Mouse (Mus musculus) testis, postnatal 14 days (tissue): ENCODE measurements around the gene AF366264.
"Not testable (repeated sequence)": the region's sequence is repeated elsewhere in the genome, so short reads cannot be mapped to it uniquely, and the experiment has no call there.

Source experiments
- DNase-seq: peaks from one replicate; pipeline ENCODE4 v3.0.0; 2021; ENCODE audit warnings: low spot score

Gene AF366264

GRCm38 (mm10) chr8:13838289-13838688 lies at the start of gene AF366264:
Gene AF366264, minus strand, starts transcription at chr8:13838389.
- DNase-seq, result not testable (repeated sequence)

- DNase-seq, result not testable (repeated sequence)
Observed at GRCm38 (mm10) chr8:13843286-13843685, 5.1 kb upstream of the AF366264 start.

GRCm38 (mm10) chr8:13828598-13829172 lies 9.5 kb downstream of the AF366264 start:
- DNase-seq, result no peak

GRCm38 (mm10) chr8:13799566-13799965 lies 38.6 kb downstream of the AF366264 start:
- DNase-seq, result no peak

GRCm38 (mm10) chr8:13797676-13798075 lies 40.5 kb downstream of the AF366264 start:
- no peak for DNase-seq

GRCm38 (mm10) chr8:13793746-13794101 lies 44.5 kb downstream of the AF366264 start:
- DNase-seq, result no peak

- no peak for DNase-seq
Observed at GRCm38 (mm10) chr8:13793097-13793745, 45.0 kb downstream of the AF366264 start.

GRCm38 (mm10) chr8:13789606-13790005 lies 48.6 kb downstream of the AF366264 start:
- no peak for DNase-seq

- peak; percentile 97 for DNase-seq
Observed at GRCm38 (mm10) chr8:13785764-13786299, 52.4 kb downstream of the AF366264 start.

- peak; percentile 92 for DNase-seq
Observed at GRCm38 (mm10) chr8:13785250-13785763, 52.9 kb downstream of the AF366264 start, which contains the start of gene Upf3a. Gene Upf3a, plus strand, starts transcription at chr8:13785615.
